Mouse (Mus musculus) left cerebral cortex, adult 9 months (tissue): ENCODE data around the gene Treh.
A peak's percentile ranks its signal among the peaks of the same experiment; 100 is the strongest.

Source experiments
- DNase-seq, 2 experiments: peaks; one replicate each; pipeline ENCODE4 v3.0.0; 2022; ENCODE audit warnings: low spot score in 2 of 2

The Treh gene

GRCm38 (mm10) chr9:44715705-44716362, 42.8 kb downstream of the Treh start:
- DNase-seq = no peak

GRCm38 (mm10) chr9:44716997-44717821, 44.2 kb downstream of the Treh start:
- DNase-seq = no peak

GRCm38 (mm10) chr9:44717822-44718242, 44.8 kb downstream of the Treh start:
- peak in 1 of 2 experiments; percentile 74 for DNase-seq

- DNase-seq = no peak
Observed at GRCm38 (mm10) chr9:44718937-44719631, 46.1 kb downstream of the Treh start.

GRCm38 (mm10) chr9:44719632-44720357, 46.8 kb downstream of the Treh start:
- DNase-seq = no peak

GRCm38 (mm10) chr9:44720358-44721153, 47.5 kb downstream of the Treh start:
- peak in 1 of 2 experiments; percentile 54 for DNase-seq

GRCm38 (mm10) chr9:44721154-44721876, 48.3 kb downstream of the Treh start:
- DNase-seq = peak; percentile 76 to 86

- DNase-seq = no peak
Observed at GRCm38 (mm10) chr9:44721877-44722186, 48.8 kb downstream of the Treh start.

GRCm38 (mm10) chr9:44722575-44722974, 49.5 kb downstream of the Treh start:
- no peak for DNase-seq

- no peak for DNase-seq
Observed at GRCm38 (mm10) chr9:44723008-44723407, 50.0 kb downstream of the Treh start.

- DNase-seq = no peak
Observed at GRCm38 (mm10) chr9:44723521-44724041, 50.5 kb downstream of the Treh start.

- DNase-seq = peak in 1 of 2 experiments; percentile 65
Observed at GRCm38 (mm10) chr9:44724223-44724622, 51.2 kb downstream of the Treh start.

- no peak for DNase-seq
Observed at GRCm38 (mm10) chr9:44724665-44725064, 51.6 kb downstream of the Treh start.

GRCm38 (mm10) chr9:44726431-44727146, 53.6 kb downstream of the Treh start:
- DNase-seq = no peak

- no peak for DNase-seq
Observed at GRCm38 (mm10) chr9:44727441-44727840, 54.4 kb downstream of the Treh start.

- no peak for DNase-seq
Observed at GRCm38 (mm10) chr9:44732130-44732549, 59.1 kb downstream of the Treh start.

- DNase-seq = no peak
Observed at GRCm38 (mm10) chr9:44732921-44733530, 60.0 kb downstream of the Treh start.

- peak in 1 of 2 experiments; percentile 52 for DNase-seq
Observed at GRCm38 (mm10) chr9:44733671-44734523, 60.9 kb downstream of the Treh start.
